Mouse (Mus musculus): Measurements from ENCODE around the gene Tomm40.

GRCm38 (mm10) chr7:19691434-19691833, 23.8 kb downstream of the Tomm40 start:
- TF ChIP-seq CTCF (IDR thresholded peaks at IDR 0.05; ENCODE audit: low read depth): no peak
- TF ChIP-seq EP300 (IDR thresholded peaks at IDR 0.05; ENCODE audit: low read depth): no peak

Data from liver, postnatal 0 days (tissue).